Mouse (Mus musculus): Measurements from ENCODE around the gene Mpp6.

DNA sequence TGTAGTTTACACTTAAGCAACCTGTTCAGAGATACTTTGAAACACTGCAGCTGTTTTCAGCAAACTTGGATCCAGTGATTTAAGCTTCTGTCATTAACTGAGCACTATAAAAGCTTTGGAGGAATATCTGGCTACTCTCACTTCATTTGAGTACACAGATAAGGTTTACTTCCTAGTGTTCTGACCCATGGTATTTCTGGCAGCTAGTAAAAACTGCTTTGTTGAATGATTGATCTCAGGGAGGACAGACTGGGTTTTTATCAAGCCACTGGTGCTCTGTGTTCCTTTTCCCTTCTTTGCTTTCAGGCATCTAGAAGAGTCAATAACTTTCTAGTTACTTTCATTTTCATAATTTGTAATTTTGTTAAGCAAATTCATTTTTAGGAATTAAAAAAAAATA is 79.3 kb downstream of the Mpp6 start:
- TF ChIP-seq CTCF (conservative IDR thresholded peaks at IDR 0.05; ENCODE audit: low read length) = no peak
- TF ChIP-seq NANOG (IDR thresholded peaks at IDR 0.05; ENCODE audit: borderline replicate concordance, low read length) = no peak
